Mouse (Mus musculus) CH12F3 (cell line): Measurements from ENCODE around the gene Tmprss3.

Source experiments
- in situ Hi-C: fragments of 300-500 bp; cut with MboI; formaldehyde crosslinking; loops from 2 replicates; pipeline ENCODE4 v1.14.3; 2020; ENCODE audit warnings: low sequenced_read_pairs

The Tmprss3 gene

DNA sequence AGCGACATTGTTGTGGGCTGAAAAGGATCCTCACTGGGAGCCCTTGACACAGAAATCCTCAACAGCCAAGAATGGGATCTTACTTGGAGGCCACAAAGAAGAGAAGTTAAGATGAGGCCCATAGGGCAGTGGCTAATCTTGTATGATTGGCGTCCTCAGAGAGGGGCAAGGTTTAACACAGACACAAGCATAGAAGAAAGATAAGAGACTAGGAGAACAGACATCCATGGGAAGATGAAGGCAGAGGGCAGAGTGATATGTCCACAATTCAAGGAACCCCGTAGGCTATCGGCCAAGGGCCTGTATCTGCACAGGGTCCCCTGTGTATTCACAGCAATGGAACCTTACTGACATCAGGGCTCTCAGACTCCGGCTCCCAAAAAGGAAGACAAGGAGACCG is 3.6 kb downstream of the Tmprss3 start:
- in situ Hi-C loops: no loop called here

DNA sequence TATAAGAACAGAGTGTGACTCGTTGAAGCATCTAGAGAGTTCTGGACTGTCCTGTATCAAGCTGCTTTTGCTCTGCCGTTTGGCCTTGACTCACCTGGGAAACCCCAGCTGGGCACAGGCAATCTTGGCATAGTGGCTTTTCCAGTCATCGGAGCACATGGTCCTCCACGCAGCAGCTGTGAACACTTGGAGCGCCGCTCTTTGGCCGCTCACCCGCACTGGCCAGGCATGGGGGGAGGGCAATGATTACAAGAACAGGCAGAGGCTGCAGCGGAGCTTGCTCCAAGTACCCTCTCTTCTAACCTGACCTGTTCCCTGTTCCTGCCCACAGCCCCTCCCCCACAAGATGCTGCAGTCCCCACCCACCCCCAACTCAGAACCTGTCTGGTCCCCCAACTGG is 5.4 kb downstream of the Tmprss3 start:
- in situ Hi-C loops: no loop called here

DNA sequence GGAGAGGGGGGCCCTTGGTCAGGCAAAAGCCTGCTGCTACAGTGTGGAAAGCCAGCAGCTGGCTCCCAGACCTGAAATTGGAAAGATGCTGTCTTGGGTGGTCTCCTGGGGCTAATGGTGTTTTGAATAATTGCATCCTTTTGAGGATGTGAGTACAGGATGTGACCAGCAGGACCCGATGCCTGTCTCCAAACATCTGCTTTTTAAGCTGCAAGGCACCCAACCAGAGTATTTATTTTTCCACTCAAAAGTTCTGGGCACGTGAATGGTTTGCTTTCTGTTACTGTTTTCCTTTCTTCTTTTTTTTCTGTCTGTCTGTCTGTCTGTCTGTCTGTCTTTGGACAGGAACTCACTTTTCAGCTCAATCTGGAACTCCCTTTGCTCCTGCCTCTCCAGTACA is 6.1 kb downstream of the Tmprss3 start:
- in situ Hi-C loops: no loop called here

DNA sequence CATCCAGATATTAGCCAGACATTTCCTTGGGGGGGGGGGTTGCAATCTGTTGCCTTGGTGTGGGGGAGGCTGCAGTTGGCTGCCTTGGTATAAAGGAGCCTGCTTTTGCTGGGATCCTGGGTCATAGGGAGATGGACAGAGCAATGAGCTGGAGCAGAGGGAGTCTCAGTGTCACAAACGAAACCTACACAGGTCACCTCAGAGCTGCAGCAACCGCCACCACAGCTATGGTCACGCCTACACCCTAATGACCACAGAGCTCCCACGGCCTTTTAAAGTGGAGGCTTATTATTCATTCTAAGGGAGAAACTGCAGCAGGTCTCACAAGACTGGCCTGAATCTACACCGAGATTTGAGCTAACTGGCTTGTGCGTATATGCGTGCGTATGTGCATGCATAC is 7.0 kb downstream of the Tmprss3 start:
- in situ Hi-C loops: no loop called here

DNA sequence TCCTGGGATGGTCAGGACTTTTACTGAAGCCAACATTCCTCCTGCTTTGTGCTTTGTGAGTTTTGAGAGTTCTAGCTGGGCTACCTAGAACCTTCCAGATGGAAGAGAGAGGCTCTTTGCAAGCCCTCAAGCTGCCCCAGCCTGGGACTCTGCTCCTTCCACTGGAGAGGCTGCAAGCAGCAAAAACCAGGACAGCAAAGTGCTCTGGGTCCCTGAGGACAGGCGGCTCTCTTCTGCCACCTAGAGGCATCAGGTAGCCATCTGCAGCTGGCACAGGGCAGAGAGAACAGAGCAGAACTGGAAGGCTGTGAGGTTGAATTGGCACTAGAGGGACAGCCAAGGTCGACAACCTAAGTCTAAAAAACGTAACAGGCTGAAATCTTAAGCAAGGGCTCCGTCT is 11.4 kb downstream of the Tmprss3 start:
- in situ Hi-C loops: no loop called here

DNA sequence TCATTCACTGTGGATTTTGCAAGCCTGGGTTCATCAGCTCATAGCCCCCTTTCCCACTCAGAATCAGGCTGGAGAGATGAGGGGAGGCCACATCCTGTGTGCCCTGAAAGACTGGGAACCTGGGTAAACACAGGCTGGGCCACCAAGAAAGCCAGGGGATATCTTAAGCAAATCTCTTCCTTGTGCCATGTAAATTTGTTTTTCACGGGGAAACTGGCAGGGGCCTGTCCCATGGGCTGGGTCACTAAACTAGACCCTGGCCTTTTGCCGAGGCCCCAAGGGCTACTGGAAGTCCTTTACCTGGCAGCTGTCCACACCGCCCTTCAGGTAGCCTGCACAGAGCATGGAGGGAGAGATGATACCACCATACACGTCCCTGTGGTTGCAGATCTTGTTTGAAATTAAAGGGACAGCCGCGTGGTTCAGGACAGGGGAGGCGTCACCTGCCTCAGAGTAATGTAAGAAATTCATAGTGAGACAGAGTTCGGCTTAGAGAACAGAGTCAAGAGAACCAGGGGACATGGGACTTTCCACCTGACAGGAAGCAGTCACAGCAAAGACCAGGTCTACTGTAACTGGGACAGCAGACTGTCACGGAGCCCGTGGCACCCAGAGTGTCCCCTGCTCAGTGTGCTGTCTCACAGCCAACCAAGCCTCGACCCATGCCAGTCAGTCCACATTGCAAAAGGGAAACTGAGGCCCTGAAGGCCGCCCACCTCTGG is 14.3 kb downstream of the Tmprss3 start:
- in situ Hi-C loops: no loop called here

DNA sequence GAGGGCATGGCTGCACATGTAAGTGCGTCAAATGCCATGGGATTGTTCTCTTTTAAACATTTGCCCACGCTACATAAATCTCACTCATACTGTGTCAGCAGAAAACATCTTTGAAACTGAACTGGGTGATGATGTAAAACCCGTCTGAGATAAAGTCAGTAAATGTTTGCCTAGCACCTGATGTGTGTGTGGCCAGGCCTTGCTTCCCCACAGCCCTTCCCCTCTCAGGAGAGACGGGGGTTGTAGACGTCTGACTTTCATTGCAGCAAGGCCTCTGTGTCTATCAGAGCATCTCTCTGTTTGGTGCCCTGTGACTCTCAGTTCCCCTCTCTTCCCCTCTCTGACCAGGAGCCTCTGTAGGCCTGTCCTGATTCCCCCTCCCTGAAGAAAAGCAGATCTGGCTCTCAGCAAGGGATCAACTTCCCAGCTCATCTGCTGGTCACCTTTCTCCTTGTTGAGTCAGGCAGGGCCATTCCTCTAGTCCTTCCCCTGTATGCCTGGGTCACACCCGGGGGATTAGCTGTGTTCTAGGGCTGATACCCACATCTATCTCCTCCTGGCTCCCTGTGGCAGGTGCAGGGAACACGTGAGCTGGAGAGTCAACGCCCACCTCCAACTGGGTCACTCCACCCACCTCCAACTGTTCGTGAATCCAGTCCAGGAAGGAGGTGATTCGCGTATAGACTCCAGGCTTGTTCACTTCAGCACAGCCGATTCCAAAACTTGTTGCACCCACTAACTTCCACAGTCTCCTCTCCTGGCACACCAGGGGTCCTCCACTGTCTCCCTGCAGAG is 15.4 kb downstream of the Tmprss3 start:
- in situ Hi-C loops: no loop called here

DNA sequence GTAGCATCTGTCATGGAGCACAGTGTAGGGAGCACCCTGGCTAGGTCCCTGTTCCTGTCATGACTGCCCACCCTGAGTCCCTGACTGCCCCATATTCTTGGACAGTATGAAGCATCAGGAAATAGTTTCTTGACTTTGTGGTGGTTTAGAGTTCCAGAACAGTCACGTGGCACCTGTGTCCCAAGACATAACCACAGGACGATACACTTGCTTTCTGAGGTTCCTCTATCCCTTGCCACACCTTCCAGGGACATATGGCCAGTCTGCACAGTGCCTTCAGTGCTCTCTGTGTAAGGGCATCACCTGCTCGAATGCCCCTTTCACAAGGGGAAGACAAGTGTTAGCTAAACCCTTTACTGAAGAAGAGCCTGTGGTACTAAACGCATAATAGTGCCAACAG is 17.3 kb downstream of the Tmprss3 start:
- in situ Hi-C loops: no loop called here

DNA sequence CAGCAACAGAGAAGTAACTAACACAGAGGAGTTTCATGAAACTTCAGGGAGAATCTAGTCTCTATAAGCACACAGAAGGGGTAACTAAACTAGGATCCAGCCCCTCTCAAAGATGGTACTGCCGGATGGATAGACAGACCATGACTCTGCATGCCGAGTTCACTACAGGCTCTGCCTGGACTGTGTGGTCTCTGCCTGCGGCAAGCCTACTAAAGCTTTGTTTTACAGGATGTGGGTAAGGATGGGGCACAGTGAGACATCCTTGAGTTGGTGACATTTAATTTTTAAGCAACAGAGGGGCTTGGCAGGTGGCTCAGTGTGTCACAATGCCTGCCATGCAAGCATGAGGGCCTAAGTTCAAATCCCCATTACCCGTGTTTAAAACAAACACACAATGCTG is 22.5 kb downstream of the Tmprss3 start:
- in situ Hi-C loops: no loop called here

DNA sequence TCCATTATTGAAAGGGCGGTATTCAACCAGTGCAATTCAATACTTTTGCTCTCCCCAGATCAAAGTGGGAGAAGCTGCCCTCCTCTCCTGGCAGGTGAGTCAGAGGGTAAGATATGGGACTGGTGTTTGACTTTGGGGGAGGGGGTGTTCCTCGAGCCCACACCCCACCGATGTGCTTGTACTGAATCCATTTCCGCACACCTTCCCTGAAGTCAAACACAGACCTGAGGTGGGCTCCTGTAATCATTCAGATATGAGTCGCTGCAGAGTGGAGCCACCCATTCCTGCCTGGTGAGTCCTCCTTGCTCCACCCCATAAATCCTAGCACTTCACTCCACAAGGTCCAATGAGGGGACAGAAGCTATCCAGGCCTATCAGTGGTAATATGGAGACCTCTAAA is 29.0 kb downstream of the Tmprss3 start:
- in situ Hi-C loops: no loop called here

DNA sequence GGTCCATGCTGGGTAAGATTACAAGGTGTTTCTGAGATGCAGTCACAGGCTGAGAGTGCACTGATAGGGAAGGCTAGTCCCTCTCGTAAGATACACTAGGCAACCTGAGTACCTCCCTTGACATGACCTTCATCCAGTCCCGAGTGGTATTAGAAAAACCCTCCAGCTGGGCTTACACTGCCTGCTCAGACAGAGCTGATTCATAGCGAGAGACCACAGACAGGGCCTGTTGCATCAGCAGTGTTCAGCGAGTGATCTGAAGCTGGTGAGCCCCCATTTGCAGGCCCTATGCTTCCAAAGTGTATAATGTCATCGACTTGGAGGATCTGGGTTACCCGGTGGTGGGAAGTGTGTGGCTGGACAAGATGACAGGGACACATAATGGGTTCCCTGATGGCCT is 33.6 kb downstream of the Tmprss3 start, which contains the start of gene Tff1:
Tff1 (minus strand) TSS at position 151 of the 400 bp plus-strand sequence.
- in situ Hi-C loops: no loop called here

DNA sequence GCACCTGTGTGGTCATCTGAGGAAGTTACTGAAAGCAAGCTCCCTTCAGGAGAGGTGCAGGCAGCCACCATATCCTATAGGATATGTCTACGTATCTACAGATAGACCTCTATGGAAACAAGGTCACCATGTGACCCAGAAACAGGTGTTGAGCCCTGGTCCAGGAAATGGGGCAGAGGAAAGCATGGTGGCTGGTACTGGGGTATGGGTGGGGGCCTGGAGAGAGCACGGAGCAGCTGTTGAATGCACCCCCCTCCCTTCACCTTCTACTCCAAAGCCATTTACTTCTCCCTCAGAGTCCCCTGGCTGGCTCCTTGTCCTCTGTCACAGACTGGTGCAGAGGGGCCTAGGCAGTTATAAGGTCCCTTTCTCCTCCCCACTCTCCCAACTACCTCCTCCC is 35.0 kb downstream of the Tmprss3 start:
- in situ Hi-C loops: no loop called here

DNA sequence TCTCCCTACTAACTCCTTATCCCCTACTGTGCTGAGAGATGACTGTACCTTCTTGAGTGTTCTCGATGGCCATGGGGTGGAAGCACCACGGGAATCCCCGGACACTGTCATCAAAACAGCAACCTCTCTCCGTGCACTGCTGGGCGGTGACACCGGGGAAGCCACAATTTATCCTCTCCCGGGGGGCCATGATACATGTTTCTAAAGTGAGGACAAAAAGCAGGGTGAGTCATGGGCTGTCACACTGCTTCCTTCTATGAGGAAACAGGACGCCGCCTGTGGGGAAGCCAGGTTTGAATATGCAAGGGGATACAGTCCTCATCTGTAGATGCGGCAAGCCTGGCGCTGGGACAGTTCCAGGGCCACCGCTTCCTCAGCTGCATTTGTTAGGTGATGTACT is 36.2 kb downstream of the Tmprss3 start:
- in situ Hi-C loops: no loop called here

DNA sequence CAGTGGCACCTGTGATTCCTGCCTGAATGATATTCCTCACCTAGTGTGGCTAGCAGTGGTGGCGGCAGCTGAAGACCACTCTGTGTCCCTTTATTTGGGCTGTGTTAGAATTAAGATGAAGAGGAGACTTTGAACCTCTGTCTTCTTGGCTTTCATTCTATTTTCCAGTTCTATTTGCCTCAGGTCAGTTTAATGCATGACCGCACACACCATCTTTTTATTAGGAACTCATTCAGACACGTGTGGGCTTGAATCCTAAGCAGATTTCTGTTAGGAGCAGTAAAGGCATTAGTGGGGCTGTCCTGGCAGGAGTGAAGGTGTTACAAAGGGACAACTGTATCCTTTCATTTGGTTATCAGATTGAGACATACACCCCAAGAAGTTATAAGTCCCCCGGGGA is 38.5 kb downstream of the Tmprss3 start:
- in situ Hi-C loops: no loop called here

DNA sequence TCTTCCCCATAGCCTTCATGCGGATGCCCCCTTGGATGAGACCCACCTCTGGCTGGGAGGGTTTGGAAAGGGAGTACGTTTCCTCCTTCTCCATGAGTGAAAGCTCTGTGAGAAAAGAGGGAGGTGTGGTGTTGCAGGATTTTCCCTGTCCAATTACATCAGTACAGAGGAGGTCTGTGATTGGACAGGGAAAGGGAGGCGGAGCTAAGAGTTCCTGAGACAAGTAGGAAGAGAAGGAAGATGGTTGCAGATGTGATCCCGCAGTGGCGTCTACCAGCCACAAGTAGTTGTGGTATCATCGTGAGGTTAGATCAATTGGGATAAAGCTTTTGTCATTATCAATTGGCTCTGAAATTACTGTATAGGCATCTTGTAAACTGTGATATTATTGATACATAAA is 40.9 kb downstream of the Tmprss3 start:
- in situ Hi-C loops: no loop called here

DNA sequence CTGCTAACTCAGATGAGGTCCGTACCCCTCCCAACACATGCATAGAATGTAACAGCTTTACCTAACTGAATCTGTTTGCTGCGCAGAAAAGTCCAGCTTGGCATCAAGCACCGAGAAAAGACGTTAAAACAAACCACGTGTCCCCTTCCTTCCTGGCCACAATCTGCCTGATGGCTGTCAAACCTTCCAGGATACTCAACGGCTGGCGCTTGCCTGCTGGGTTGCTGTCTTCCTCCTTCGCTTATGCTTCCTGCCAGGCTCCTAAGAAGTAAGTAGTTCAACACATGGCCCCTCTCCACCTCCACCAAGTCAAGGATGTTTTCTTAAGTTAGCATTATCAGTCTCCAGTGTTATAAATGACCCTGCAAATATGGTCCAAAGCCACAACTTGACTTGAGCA is 45.0 kb downstream of the Tmprss3 start:
- in situ Hi-C loops: no loop called here

DNA sequence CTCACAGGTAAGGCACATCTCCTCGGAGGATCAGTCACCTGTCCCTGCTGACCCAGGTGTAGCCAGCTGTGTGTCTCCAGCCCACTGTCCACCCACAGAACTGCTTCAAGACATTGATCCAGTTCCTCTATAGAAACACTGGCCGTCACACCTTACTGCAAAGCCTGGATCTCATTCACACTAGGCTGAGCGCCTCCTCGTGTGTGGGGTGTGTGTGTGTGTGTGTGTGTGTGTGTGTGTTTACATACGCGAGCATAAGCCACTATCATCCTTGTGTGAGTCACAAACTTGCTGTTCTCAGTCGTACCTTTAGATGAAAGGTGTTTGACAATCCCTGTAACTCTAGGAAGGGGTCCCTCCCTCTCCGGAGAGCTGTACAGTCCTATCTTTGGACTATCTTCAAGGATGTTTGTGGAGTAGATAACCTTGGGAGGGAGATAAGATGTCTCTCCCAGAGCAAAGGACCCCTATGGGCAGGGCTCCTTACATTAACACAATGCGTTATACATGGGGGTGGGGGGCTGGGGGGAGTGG is 45.7 kb downstream of the Tmprss3 start:
- in situ Hi-C loops: no loop called here

DNA sequence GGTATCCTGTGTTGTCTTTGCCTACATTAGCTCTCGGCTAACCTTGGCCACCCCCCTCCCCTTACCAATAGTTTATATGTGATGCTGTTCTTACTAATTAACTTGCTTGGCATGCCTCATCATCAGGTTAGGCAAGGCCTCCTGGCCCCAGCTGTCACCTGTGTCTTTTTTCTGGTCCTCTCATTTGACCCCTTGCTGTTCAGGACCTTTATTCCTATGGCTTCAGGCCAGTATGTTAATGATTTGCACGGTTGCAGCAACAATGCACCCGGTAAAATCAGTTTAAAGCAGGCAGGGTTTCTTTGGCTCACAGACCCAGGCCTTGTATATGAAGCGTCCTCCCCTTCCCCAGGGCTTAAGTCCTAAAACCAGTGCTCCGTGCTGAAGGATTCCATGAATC is 46.3 kb downstream of the Tmprss3 start:
- in situ Hi-C loops: no loop called here

DNA sequence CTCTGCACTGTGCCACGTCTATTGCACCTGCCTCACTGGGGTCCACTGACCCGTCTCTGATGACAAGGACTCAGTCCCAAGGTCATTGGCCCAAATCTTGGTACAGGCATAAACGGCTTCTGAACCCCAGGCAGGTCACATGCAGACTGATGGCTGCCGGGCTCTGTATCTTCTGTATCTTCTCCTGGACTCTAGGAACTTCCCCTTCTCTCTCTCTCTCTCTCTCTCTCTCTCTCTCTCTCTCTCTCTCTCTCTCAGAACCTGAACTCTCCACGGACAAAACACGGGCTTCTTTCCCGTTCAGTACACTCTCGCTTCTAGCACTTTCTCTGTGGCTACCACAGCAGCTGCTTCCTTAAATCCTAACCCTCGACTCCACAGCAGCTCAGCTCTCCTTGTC is 52.8 kb downstream of the Tmprss3 start:
- in situ Hi-C loops: no loop called here

DNA sequence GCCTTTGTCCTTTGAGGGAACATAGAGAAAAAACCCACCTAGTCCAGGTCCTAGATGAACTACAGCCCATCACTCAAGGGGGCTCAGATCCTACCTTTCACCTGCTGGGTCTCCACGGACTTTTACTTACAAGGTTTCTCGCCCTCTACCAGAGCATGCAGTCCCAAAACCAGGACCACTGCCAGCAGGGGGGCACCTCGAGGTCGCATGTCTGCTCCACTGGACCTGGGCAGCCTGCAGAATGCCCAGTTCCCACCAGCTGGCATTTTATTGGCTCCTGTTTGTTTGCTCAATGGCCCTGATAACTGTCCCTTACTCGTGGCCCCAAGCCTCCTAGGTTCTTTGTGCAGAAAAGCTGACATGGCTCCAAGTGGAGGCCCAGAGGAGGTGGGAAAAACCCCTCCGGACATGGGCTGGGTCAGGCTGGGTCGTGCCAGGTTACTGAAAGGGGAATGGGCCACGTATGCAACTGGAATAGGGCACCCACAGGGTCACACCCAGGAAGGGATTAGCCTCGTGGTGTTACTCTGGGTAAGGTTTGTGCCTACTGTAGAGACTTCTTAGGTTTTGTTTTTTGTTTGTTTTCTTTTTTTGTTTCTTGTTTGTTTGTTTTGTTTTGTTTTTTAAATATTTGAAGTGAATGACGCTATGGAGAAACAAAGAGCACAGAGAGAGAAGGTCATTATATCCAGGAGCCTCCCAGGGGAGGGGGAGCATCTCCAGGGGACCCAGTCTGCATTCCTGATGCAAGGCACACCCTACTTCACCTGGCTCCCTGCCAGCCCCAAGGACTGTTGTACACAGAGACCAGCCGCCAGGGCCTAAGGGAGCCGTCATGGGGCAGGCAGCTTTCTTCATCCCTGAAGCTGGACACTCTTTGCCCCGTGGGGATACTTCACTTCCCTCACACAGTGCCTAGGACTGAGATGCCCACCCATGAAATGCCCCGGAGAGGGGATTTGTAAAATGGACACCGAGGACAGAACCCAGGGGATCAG is 54.4 kb downstream of the Tmprss3 start, which contains the start of gene Tff2:
Tff2 (minus strand) TSS at position 243 of the 998 bp plus-strand sequence.
- in situ Hi-C loops: no loop called here

DNA sequence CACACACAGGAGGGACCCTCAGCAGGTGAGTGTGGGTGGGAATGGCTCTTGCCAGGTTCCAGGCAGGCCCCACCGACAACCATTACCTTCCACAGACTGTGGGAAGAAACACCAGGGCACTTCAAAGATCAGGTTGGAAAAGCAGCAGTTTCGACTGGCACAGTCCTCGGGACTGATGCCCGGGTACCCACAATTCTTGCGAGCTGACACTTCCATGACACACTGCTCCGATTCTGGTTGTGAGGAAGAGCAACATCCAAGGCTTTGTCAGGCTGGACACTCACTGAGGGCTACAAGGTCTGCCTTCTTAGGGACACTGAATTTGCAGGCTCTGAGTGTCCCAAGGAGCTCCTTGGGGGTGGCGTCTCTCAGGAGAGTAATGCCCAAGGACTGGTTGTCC is 56.7 kb downstream of the Tmprss3 start:
- in situ Hi-C loops: no loop called here
